In the genomic region with DNA sequence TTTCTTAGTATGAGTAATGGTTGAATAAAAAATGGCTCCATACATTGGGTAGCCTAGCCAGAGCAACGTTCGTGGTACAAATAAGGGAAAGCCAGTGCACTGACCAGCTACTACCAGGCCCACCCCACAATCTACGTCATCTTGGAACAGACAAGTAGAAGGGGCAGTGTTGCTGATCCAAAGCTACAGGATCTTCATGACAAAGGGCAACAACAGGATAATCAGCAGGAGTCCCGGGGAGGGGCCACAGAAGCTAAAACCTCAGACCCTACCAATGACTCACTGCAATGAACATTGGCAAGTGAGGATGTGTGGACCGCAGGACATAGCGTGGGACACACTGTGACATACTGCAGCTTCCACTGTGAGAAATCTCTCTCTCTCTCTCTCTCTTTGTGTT, we compare ENCODE assay signal across 26 mouse cellular contexts. TPM values are rescaled to one million over a fixed set of nuclear protein-coding genes. Genes with fewer than 3 reads are reported as not detected.
"Had no signal": no experiment of that assay in that cellular context is flagged by ENCODE, and none has a peak within 500 bp of the region (broad histone marks: within the 10 kb centered on the region; RNA-seq: fewer than 3 reads in every experiment).

No protein-coding gene starts in this region.

- H3K4me2 ChIP-seq: heart, embryonic 13.5 days; heart, embryonic 15.5 days; hindbrain, embryonic 13.5 days; hindbrain, embryonic 15.5 days; kidney, embryonic 15.5 days; limb, embryonic 12.5 days; liver, embryonic 12.5 days had no signal

- H3K9ac ChIP-seq: heart, embryonic 13.5 days; heart, embryonic 15.5 days; hindbrain, embryonic 13.5 days; hindbrain, embryonic 15.5 days; kidney, embryonic 15.5 days; limb, embryonic 12.5 days; liver, embryonic 12.5 days; liver, embryonic 14.5 days had no signal

- H3K36me3 ChIP-seq: heart, embryonic 10.5 days; heart, embryonic 13.5 days; heart, embryonic 15.5 days; hindbrain, embryonic 13.5 days; hindbrain, embryonic 15.5 days; kidney, embryonic 15.5 days; limb, embryonic 10.5 days; limb, embryonic 12.5 days; liver, embryonic 12.5 days had no signal

- H3K9me3 ChIP-seq: heart, embryonic 10.5 days; heart, embryonic 13.5 days; heart, embryonic 15.5 days; hindbrain, embryonic 13.5 days; hindbrain, embryonic 15.5 days; limb, embryonic 10.5 days; limb, embryonic 12.5 days; liver, embryonic 12.5 days had no signal

- DNase-seq: gastrocnemius, postnatal 14 days; gastrocnemius, postnatal 36 days; heart, adult 18-20 months; heart, postnatal 14 days; kidney, adult 11 months; kidney, adult 2 months; kidney, adult 9 months; kidney, postnatal 14 days; kidney, postnatal 36 days; layer of hippocampus, adult 9-11 months; layer of hippocampus, postnatal 36 days; lung, adult 18-20 months had no signal

- H3K4me1 ChIP-seq: heart, embryonic 10.5 days; heart, embryonic 13.5 days; heart, embryonic 15.5 days; hindbrain, embryonic 13.5 days; hindbrain, embryonic 15.5 days; kidney, embryonic 15.5 days; limb, embryonic 10.5 days; limb, embryonic 12.5 days; liver, embryonic 12.5 days had no signal

- H3K27me3 ChIP-seq: heart, embryonic 13.5 days; heart, embryonic 15.5 days; hindbrain, embryonic 13.5 days; hindbrain, embryonic 15.5 days; kidney, embryonic 15.5 days; limb, embryonic 12.5 days; liver, embryonic 12.5 days had no signal

- H3K27ac ChIP-seq: heart, embryonic 10.5 days; heart, embryonic 13.5 days; heart, embryonic 15.5 days; hindbrain, embryonic 13.5 days; hindbrain, embryonic 15.5 days; hindbrain, postnatal 0 days; kidney, embryonic 15.5 days; kidney, postnatal 0 days; limb, embryonic 10.5 days; limb, embryonic 12.5 days; liver, embryonic 12.5 days; liver, embryonic 14.5 days had no signal

- H3K4me3 ChIP-seq: heart, embryonic 10.5 days; heart, embryonic 13.5 days; heart, embryonic 15.5 days; hindbrain, embryonic 13.5 days; hindbrain, embryonic 15.5 days; kidney, embryonic 15.5 days; limb, embryonic 10.5 days; limb, embryonic 12.5 days; liver, embryonic 12.5 days had no signal

- ATAC-seq: hindbrain, postnatal 0 days; intestine, embryonic 16.5 days; liver, embryonic 12.5 days had no signal

RNA-seq across cellular contexts. Expression of gene Ccn2, which starts 20.6 kb away (rescaled TPM):
- total RNA-seq: hematopoietic stem cell, adult 5-6 weeks had no signal
